Mouse (Mus musculus): Measurements from ENCODE around the gene Olfr1489. TPM values are rescaled to one million over a fixed set of nuclear protein-coding genes. Genes with fewer than 3 reads are reported as not detected.

The Olfr1489 gene
- not detected in 2 replicates for polyA plus RNA-seq (2012; rRNA removed)

GRCm38 (mm10) chr19:13631321-13631720, at the start of gene Olfr1489:
Olfr1489 (plus strand) TSS chr19:13631621.

GRCm38 (mm10) chr19:13583211-13583610, 48.2 kb upstream of the Olfr1489 start, which contains the start of gene Olfr1484:
Olfr1484 (plus strand) TSS chr19:13583511.

GRCm38 (mm10) chr19:13617075-13617474, 14.3 kb upstream of the Olfr1489 start, which contains the start of gene Olfr1487:
Olfr1487 (plus strand) TSS chr19:13617375.

GRCm38 (mm10) chr19:13650791-13651190, 19.4 kb downstream of the Olfr1489 start, which contains the start of gene Olfr1490:
Olfr1490 (plus strand) TSS chr19:13651091.

Other genes with a start within 250 kb of the Olfr1489 start
- not detected in 2 replicates for gene Olfr1469, start 223.8 kb upstream of the Olfr1489 start, polyA plus RNA-seq (2012; rRNA removed)
- gene Olfr1471, start 188.2 kb upstream of the Olfr1489 start, polyA plus RNA-seq (2012; rRNA removed), result not detected in 2 replicates
- gene Olfr1472, start 175.5 kb upstream of the Olfr1489 start, polyA plus RNA-seq (2012; rRNA removed), result not detected in 2 replicates
- not detected in 2 replicates for gene Olfr1474, start 162.1 kb upstream of the Olfr1489 start, polyA plus RNA-seq (2012; rRNA removed)
- not detected in 2 replicates for gene Olfr1475, start 151.4 kb upstream of the Olfr1489 start, polyA plus RNA-seq (2012; rRNA removed)
- gene Olfr1477, start 131.1 kb upstream of the Olfr1489 start, polyA plus RNA-seq (2012; rRNA removed), result not detected in 2 replicates
- gene Olfr1480, start 103.7 kb upstream of the Olfr1489 start, polyA plus RNA-seq (2012; rRNA removed), result not detected in 2 replicates
- gene Olfr1484, start 48.1 kb upstream of the Olfr1489 start, polyA plus RNA-seq (2012; rRNA removed), result not detected in 2 replicates
- not detected in 2 replicates for gene Olfr1487, start 14.2 kb upstream of the Olfr1489 start, polyA plus RNA-seq (2012; rRNA removed)
- gene Olfr1490, start 19.5 kb downstream of the Olfr1489 start, polyA plus RNA-seq (2012; rRNA removed), result not detected in 2 replicates
- gene Olfr1491, start 65.6 kb downstream of the Olfr1489 start, polyA plus RNA-seq (2012; rRNA removed), result not detected in 2 replicates
- not detected in 2 replicates for gene Olfr1493-ps1, start 91.7 kb downstream of the Olfr1489 start, polyA plus RNA-seq (2012; rRNA removed)
- gene Olfr1494, start 108.1 kb downstream of the Olfr1489 start, polyA plus RNA-seq (2012; rRNA removed), result not detected in 2 replicates
- not detected in 2 replicates for gene Olfr1495, start 133.0 kb downstream of the Olfr1489 start, polyA plus RNA-seq (2012; rRNA removed)
- not detected in 2 replicates for gene Olfr1496, start 146.3 kb downstream of the Olfr1489 start, polyA plus RNA-seq (2012; rRNA removed)
- not detected in 2 replicates for gene Olfr1497, start 166.6 kb downstream of the Olfr1489 start, polyA plus RNA-seq (2012; rRNA removed)
- not detected in 2 replicates for gene Olfr1499, start 187.8 kb downstream of the Olfr1489 start, polyA plus RNA-seq (2012; rRNA removed)
- not detected in 2 replicates for gene Olfr1500, start 198.9 kb downstream of the Olfr1489 start, polyA plus RNA-seq (2012; rRNA removed)
- gene Olfr1501, start 219.1 kb downstream of the Olfr1489 start, polyA plus RNA-seq (2012; rRNA removed), result not detected in 2 replicates
- gene Olfr1502, start 230.2 kb downstream of the Olfr1489 start, polyA plus RNA-seq (2012; rRNA removed), result not detected in 2 replicates

Data from central nervous system, embryonic 14 days (tissue).